Mouse (Mus musculus): Measurements from ENCODE around the gene Tmem219.

DNA sequence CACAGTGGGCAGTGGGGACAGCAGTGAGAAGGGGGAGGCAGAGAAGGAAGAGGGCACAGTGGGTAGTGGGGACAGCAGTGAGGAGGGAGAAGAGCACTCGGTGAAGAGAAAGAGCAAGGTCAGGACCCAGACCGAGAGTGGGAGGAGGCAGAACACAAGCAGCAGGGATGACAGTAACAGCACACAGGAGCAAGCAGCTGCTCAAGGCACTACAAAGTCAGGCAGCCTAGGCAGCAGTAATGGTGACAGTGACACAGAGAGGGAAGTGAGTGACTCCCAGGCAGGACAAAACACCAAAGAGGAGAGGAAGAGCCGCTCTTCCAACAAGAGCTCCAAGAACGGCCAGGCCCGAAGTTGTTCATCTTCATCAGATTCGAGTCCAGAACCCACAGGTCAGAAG lies 58.9 kb downstream of the Tmem219 start:
- TF ChIP-seq CHD2 (IDR thresholded peaks at IDR 0.05; ENCODE audit: low read depth, low read length), result no peak
- TF ChIP-seq MAFK (IDR thresholded peaks at IDR 0.05; ENCODE audit: insufficient read depth, low read depth, low read length), result no peak
- no peak for TF ChIP-seq ZNF384 (IDR thresholded peaks at IDR 0.05; ENCODE audit: low read depth, low read length)
- no peak for TF ChIP-seq ZC3H11A (IDR thresholded peaks at IDR 0.05; ENCODE audit: borderline replicate concordance, low read depth, low read length)
- no peak for TF ChIP-seq HCFC1 (IDR thresholded peaks at IDR 0.05; ENCODE audit: borderline replicate concordance, insufficient read depth, low read length)
